Mouse (Mus musculus) c-Kit-negative CD71-positive TER-119-positive erythroid progenitor cells, embryonic 14.5 days (primary cell): ENCODE data around the gene Retreg3.
A peak's percentile ranks its signal among the peaks of the same experiment; 100 is the strongest.
"Not testable (repeated sequence)": the region's sequence is repeated elsewhere in the genome, so short reads cannot be mapped to it uniquely, and the experiment has no call there.

ENCODE experiments used
- DNase-seq: peaks from one replicate; pipeline ENCODE4 v3.0.0-alpha.2; 2013; ENCODE audit warnings: low read depth, low spot score

Gene Retreg3

GRCm38 (mm10) chr11:101149178-101150105 is 29.7 kb upstream of the Retreg3 start:
- no peak for DNase-seq

DNA sequence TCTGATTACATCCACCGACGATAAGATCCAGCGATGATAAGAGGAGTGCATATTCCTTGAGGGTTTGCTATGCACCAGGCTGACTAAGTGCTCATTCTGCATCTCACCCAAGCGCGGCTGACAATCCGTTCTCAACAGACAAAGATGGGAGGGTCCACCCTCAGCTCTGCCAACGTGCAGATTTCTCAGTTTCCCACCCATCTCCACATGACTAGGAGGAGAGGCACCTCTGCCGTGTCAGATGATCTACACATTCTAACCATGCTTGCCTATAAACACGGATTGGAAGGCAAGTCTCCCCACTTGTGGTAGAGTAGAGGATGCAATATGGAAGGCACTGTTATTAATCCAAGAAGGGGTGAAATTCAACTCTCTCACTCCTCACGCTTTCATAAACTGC is 29.1 kb upstream of the Retreg3 start:
- DNase-seq = no peak

GRCm38 (mm10) chr11:101146377-101146776 is 26.7 kb upstream of the Retreg3 start:
- DNase-seq = no peak

GRCm38 (mm10) chr11:101143338-101144225 is 23.9 kb upstream of the Retreg3 start:
- DNase-seq = no peak

GRCm38 (mm10) chr11:101142215-101142967 is 22.7 kb upstream of the Retreg3 start:
- no peak for DNase-seq

DNA sequence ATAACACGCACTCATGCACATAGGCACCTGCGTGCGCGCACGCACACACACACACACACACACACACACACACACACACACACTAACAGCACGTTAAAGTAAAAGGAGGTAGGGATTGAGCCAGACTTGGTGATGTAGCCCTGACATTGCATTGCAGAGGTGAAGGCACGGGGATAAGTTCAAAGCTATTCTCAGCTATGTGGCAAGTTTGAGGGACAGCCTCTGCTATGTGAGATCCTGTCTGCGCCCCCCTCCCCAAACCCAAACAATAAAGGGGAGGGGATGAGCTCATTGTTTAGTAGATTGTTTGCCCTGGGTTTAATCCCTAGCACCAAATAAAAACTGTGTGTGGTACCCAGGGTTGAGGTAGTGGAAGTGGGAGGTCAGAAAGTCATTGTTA is 21.4 kb upstream of the Retreg3 start:
- no peak for DNase-seq

DNA sequence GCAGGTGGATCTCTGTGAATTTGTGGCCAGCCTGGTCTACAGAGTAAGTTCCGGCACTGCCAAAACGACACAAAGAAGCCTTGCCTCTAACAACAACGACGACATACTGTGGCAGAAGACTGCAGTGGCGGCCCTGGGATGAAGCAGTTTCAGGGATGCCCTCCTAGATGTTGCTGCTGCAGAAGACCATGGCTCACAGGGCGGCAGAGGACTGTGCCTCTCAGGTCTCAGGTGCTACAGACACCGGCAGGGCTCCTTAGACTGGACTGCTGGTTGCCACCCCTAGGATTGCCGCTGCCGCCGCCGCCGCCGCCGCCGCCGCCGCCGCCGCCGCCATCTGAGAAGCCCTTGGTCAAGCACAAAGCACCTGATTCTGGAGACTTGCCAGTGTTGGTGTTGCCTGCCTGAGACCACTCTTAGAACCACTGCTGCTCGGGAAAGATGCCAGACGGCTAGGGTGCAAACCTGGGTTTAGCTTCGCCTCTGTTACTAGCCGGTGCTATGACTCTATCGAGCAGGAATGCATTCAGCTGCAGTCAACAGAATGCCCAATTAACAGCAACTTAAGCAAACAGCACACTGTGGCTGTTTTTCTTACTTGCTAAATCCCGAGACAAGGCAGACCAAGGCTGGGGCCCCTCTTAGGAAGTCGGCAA is 20.6 kb upstream of the Retreg3 start:
- DNase-seq = no peak

DNA sequence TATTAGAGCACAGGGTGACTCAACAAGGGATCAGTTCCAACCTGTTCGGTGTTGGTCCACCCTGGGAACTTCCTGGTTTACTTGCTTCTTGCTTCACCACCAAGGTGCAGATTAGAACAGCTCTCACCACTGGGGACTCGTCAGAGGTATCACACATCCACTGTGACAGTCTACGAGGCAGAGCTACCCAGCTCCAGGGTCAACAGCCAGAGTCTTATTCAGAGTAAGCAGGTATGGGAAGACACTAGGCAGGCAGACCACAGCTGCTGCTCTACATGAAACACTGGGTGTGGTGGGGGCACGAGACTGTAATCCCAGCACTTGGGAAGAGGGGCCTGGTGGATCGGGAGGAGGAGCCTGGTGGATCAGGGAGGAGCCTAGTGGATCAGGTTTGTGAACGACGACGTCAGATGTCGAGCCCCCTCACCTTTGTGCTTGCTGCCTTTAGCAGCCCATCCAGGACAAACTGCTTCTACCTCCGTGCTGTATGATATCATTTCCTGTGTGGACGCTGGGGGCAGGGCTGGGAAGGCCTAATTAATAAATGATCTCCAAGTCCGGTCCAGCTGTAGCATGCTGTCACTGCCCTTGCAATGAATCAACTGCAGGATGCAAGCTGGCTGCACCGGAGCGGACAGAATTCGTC is 19.0 kb upstream of the Retreg3 start:
- no peak for DNase-seq

- DNase-seq = no peak
Observed at GRCm38 (mm10) chr11:101137000-101137399, 17.3 kb upstream of the Retreg3 start.

DNA sequence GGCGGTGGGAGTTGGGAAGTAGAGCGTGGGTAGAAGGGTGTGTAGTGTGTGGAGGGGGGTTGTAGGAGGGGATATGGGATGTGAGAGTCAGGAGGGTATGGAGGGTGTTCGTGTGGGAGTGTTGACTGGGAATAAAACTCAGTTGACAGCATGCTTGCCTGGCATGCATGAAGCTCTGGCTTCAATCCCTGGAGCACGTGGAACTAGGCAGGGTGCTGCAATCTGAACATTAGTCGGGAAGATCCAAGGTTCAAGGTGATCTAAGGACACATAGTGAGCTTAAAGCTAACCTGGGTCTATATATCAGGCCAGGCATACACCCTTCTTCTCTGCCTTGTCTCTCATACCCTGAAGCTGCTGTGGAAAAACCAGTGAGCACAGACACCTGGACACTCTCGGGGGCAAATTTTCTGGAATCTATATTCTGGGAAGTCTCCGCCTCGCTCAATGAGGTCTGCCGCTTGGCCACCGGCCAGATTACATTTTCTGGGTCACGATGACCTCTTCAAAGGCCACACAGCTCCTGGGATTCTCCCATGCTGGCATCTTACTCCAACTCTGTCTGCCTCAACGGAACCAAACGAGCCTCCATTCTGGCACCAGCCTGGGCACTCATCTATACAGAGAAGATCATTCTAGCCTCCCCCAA is 14.6 kb upstream of the Retreg3 start:
- DNase-seq = no peak

DNA sequence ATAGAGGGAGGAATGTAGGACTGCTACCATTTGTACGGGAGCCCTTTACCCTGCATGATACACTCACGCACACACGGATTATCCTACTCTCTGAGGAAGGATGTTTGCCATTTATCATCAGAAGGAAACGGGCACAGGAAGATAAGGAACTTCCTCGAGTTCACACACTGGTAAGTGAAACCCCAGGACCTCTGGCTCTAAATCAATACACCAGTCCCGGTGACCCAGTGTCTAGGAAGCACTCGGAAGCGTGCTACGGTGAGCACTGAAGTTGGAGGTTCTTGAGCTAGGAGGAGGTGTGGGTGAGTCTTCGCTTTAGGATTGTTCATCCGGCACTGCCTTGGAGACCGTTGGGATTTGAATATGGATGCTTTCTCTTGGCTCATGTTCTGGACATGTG is 13.3 kb upstream of the Retreg3 start:
- DNase-seq = no peak

DNA sequence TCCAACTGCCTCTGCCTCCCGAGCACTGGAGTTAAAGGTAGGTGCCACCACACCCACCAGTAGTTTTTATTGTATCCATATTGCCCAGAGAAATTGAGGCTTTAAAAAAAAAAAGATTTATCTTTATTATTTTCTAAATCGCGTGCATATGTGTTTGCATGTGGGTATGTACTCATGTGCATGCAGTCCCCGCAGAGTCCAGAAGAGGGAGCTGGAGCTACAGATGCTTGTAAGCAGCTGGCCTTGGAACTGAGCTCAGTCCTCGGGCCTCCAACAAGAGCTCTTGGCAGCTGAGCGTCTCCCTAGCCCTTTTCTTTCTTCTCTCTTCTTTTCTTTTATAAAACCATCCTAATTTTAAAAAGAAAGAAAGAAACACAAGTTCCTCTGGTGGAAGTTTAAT is 12.0 kb upstream of the Retreg3 start:
- peak; percentile 33 for DNase-seq

DNA sequence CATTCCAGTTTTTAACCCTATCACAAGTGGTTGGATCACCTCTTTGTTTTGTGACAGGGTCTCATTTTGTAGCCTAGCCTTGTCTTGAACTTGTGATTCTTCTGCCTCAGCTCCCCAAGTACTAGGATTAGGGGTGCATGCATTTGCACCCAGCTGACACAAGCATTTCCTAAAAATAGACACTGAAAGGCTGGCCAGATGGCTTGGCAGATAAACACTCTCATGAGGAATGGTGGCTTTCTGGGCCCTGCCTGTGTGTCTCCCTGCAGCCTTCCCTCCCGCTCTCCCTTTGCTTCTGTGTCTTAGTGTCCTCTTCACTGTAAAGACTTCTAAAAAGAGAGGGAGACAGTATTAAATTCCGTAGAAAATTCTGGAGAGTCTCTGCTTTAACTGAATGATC is 11.5 kb upstream of the Retreg3 start:
- no peak for DNase-seq

GRCm38 (mm10) chr11:101130056-101130756 is 10.5 kb upstream of the Retreg3 start:
- DNase-seq = no peak

DNA sequence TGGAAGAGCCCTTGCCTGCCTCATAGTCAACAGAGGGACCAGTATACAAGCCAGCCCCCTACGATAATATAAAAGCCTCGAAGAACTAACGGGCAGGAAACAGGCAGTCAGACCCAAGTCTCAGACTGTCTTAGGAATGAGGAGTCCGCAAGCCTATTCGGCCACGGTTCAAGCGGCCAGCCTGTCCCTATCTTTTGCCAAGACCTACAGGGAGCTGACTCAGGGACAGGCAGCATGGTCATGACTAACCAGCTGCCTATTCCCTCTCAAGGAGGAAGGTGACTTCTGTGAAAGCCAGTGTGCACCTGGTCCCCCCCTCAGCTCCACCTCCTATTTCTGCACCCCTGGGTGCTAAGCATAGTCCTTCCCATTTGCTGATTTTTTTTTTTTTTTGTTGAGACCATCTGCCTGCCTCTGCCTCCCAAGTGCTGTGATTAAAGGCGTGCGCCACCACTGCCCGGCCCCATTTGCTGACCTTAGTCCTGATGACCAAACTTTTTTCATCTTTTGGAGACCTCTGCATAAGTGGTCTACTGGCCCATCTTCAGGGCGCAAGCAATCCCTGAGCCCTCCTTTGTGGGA is 9.4 kb upstream of the Retreg3 start:
- DNase-seq = no peak

GRCm38 (mm10) chr11:101127075-101127474 is 7.4 kb upstream of the Retreg3 start:
- DNase-seq = peak; percentile 5

DNA sequence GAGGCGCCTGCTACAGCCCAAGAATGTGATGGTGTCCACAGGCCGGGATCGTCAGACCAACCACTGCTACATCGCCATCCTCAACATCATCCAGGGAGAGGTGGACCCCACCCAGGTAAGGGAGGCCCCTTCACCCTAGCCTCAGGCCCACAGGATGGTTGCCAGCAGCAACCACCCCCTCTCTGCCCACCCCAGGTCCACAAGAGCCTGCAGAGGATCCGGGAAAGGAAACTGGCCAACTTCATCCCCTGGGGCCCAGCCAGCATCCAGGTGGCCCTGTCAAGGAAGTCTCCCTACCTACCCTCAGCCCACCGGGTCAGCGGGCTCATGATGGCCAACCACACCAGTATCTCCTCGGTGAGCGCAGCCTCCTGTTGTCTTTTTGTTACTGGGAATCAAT is 5.3 kb upstream of the Retreg3 start:
- DNase-seq = not testable (repeated sequence)

DNA sequence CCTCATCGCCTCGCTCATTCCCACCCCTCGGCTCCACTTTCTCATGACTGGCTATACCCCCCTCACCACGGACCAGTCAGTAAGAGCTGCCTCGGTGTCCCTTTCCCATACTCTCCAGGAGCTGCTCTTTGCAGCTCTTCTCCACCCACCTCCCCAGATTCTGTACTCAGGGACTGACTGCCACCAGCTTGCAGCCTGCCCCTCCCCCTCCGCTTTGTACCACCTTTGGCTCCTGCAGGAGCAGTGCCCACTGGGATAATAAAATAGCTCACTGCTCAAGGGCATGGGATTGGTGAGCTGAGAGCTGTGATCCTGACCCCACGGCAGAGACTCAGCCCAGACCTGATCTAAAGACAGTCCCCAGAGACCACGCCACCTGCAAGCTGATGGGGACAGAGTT is 4.8 kb upstream of the Retreg3 start:
- not testable (repeated sequence) for DNase-seq

DNA sequence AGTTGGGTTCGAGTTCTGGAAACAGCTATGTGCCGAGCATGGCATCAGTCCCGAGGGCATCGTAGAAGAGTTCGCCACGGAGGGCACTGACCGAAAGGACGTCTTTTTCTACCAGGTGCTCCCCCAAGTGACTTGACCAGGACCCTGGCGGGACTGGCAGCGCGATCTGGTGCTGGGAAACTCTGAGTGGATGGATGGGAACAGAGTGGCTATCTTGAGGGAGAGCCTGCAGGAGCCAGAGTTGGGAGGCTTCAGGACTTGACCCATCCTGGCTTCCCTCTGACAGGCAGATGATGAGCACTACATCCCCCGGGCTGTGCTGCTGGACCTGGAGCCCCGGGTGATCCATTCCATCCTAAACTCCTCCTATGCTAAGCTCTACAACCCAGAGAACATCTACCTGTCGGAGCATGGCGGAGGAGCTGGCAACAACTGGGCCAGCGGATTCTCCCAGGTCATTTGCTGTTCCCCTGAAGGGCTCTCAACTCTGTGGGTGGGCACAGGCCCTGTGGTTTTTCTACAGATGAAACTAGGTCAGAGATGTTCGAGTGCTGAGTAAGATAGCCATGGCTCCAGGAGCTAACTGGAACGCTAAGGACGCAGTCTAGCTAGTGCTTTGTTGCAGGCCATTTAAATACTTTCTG is 974 bp upstream of the Retreg3 start:
- no peak for DNase-seq
